Mouse (Mus musculus) cortical plate, adult 2 months (tissue): ENCODE data around the gene Olfr827. TPM values are rescaled to one million over a fixed set of nuclear protein-coding genes. Genes with fewer than 3 reads are reported as not detected.

Experiments used
- H3K27ac ChIP-seq: fragments of 200-500 bp; 2 replicates; pipeline ENCODE4 v1.5.1; 2012; ENCODE audit warnings: low read length, control low read depth, inconsistent platforms; ENCODE audit not compliant: insufficient read depth
- H3K4me1 ChIP-seq: fragments of 200-500 bp; 2 replicates; pipeline ENCODE4 v1.6.1; 2011; ENCODE audit warnings: low read length; ENCODE audit not compliant: control insufficient read depth, insufficient read depth
- H3K4me3 ChIP-seq: fragments of 200-500 bp; 2 replicates; pipeline ENCODE4 v1.5.1; 2011; ENCODE audit warnings: mild to moderate bottlenecking, low read length, control low read depth; ENCODE audit not compliant: insufficient read depth
- CTCF ChIP-seq: fragments of 200-500 bp; IDR thresholded peaks from 2 replicates; pipeline ENCODE4 v1.5.1; 2011; ENCODE audit warnings: mild to moderate bottlenecking, control low read depth, low read length; ENCODE audit not compliant: insufficient read depth; ENCODE audit errors: extremely low read depth
- POLR2A ChIP-seq: fragments of 200-500 bp; IDR thresholded peaks from 2 replicates; pipeline ENCODE4 v1.6.1; 2011; ENCODE audit warnings: mild to moderate bottlenecking, low read length, control low read depth; ENCODE audit not compliant: insufficient read depth; ENCODE audit errors: extremely low read depth
- polyA plus RNA-seq: library from polyadenylated mRNA; depleted of rRNA; stranded (reverse); fragments of >200 nt; gene quantifications from 2 replicates; pipeline ENCODE4 v1.2.3, GENCODE M21; 2012; rRNA removed

Olfr827 gene
- polyA plus RNA-seq: not detected in 2 replicates

DNA sequence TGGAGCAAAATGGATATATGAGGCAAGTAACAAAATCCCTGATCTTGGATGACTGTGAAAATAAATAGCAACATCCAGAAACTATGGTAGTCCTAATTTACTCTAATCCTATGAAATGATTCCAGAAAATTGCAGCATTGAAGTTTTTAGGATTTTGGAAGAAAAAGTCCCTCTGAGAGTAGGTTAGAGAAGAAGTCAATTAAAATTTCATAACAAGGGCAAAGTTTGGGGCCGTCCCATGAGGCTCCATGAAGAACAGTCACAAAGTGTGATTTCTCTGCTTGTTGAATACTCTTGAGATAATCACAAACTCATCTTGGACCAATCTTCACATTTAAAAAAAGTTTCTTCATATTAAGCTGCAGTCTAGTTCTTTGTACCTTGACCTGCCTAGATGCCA lies at the start of gene Olfr827:
Gene Olfr827 (minus strand): TSS at position 101 of the 400 bp plus-strand sequence.
- TF ChIP-seq CTCF (no peak), POLR2A (no peak)
- Histone ChIP-seq H3K27ac (no peak within 1 kb of the TSS), H3K4me1 (no peaks in the 10 kb centered on the region), H3K4me3 (no peak within 1 kb of the TSS)

GRCm38 (mm10) chr10:130263203-130263602 lies 49.0 kb upstream of the Olfr827 start:
- TF ChIP-seq CTCF (no peak), POLR2A (no peak)
- H3K27ac ChIP-seq: no peak overlapping the region
- H3K4me1 ChIP-seq: no peaks in the 10 kb centered on the region

DNA sequence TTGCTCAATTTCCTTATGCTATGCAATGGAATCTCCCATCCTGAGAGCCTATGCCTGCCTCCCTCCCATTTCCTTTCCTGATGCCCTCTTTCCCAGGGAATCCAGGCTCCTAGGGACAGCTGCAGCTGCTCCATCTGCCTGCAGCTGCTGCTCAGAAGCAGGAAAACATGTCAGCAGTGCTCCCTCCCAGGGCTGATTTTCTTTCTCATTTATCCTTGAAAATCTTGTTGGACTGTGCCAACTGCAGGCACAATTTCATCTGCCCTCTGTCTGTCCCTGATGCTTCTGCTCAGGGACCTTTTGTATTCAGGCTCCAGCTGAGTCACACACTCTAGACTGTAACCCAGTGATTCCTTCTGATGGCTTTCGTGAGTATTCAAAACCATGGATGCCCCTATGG lies 45.3 kb upstream of the Olfr827 start:
- no peak for TF ChIP-seq CTCF
- no peak for TF ChIP-seq POLR2A
- Histone ChIP-seq H3K4me3 (no peak overlapping the region), H3K27ac (no peak overlapping the region), H3K4me1 (no peaks in the 10 kb centered on the region)

More at GRCm38 (mm10) chr10:130263203-130263602, 49.0 kb upstream of the Olfr827 start:
- H3K4me3 ChIP-seq: no peak overlapping the region

- TF ChIP-seq CTCF: no peak
- no peak for TF ChIP-seq POLR2A
- H3K4me3 ChIP-seq: no peak overlapping the region
- no peaks in the 10 kb centered on the region for H3K4me1 ChIP-seq
- H3K27ac ChIP-seq: no peak overlapping the region
Measured at GRCm38 (mm10) chr10:130244271-130244670, 30.1 kb upstream of the Olfr827 start.

GRCm38 (mm10) chr10:130238318-130239209 lies 24.4 kb upstream of the Olfr827 start:
- Histone ChIP-seq H3K27ac (no peak overlapping the region), H3K4me3 (no peak overlapping the region), H3K4me1 (no peaks in the 10 kb centered on the region)
- TF ChIP-seq POLR2A (no peak), CTCF (no peak)

DNA sequence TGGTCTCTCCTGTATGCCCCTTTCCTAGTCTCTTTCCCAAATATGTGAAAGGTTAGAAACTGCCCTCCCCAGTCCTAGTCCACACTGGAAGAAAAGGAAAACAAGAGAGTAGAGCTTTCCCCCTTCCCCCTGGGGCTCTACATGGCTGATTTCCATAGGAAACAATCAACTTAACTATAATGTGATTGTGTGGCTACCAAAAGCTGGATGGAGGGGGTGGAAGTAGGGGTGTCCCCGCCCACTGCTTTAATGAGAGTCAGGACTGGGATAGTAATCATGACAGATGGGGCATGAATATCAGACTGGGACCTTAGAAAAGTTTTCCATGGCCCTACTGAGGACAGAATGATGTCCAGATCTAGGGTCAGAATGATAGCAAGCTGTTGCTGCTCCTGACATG lies 20.4 kb upstream of the Olfr827 start:
- Histone ChIP-seq H3K27ac (no peak overlapping the region), H3K4me3 (no peak overlapping the region), H3K4me1 (no peaks in the 10 kb centered on the region)
- TF ChIP-seq CTCF (no peak), POLR2A (no peak)

- Histone ChIP-seq H3K27ac (no peak overlapping the region), H3K4me1 (no peaks in the 10 kb centered on the region), H3K4me3 (no peak overlapping the region)
- no peak for TF ChIP-seq CTCF
- TF ChIP-seq POLR2A: no peak
Measured at GRCm38 (mm10) chr10:130232117-130232516, 17.9 kb upstream of the Olfr827 start.

GRCm38 (mm10) chr10:130229584-130229983 lies 15.4 kb upstream of the Olfr827 start:
- Histone ChIP-seq H3K4me1 (no peaks in the 10 kb centered on the region), H3K4me3 (no peak overlapping the region), H3K27ac (no peak overlapping the region)
- TF ChIP-seq CTCF (peak; percentile 18; the same call in 1 of the 2 replicates), POLR2A (no peak)

DNA sequence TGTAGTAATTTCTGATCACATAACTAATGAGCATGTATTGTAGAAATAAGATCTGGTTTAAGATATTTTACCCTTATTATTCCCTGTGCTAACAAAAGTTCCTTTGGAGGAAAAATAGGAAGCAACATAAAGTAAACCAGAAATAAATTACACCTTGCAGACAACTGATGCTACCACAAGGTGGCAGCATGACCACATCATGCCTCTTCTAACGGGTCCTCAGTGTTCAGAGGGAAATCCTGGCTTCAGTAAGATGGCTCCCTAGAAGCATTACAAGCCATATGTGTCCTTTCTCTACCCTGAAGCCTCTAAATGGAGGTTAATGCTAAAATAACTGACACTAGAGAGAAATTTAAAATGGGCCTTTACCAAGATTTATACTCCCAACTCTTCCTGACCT lies 14.0 kb upstream of the Olfr827 start:
- H3K27ac ChIP-seq: no peak overlapping the region
- H3K4me1 ChIP-seq: no peaks in the 10 kb centered on the region
- TF ChIP-seq CTCF: peak; percentile 92
- TF ChIP-seq POLR2A: no peak
- H3K4me3 ChIP-seq: no peak overlapping the region

DNA sequence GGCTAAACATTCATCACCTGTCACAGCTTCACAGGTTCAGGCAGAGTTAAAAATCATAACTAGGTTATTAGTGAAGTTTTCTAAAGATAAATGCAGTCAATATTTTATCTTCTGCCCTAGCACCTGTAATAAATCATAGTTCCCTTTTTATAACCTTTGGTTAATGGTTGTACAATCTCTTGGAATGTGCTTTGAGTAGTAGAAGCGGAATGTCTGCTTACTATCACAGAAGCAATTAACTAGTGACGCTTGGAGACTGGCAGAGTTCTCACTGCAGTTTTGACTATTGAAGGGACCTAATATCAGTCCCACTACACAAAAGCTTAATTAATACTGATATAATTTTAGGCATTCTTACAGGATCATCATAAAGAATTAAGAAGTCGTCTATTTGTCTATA lies 10.8 kb upstream of the Olfr827 start:
- H3K4me3 ChIP-seq: no peak overlapping the region

More for the DNA sequence above, 10.8 kb upstream of the Olfr827 start:
- H3K4me1 ChIP-seq: no peaks in the 10 kb centered on the region
- TF ChIP-seq POLR2A (no peak), CTCF (no peak)
- no peak overlapping the region for H3K27ac ChIP-seq
